Mouse (Mus musculus) megakaryocyte, embryonic 14.5 days (primary cell): ENCODE data around the gene Gm42421.

Experiments
- FLI1 ChIP-seq: IDR thresholded peaks from 2 replicates; pipeline ENCODE4 v1.6.1; 2012; ENCODE audit warnings: low read length, inconsistent platforms, mixed read lengths
- GATA1 ChIP-seq: IDR thresholded peaks from 3 replicates; pipeline ENCODE4 v1.6.1; 2012; ENCODE audit warnings: mixed read lengths, low read length, inconsistent platforms, borderline replicate concordance

GRCm38 (mm10) chr5:143924781-143925452, 3.1 kb upstream of the Gm42421 start:
- TF ChIP-seq FLI1, result no peak
- TF ChIP-seq GATA1, result no peak
